Mouse (Mus musculus) forebrain, embryonic 15.5 days (tissue): ENCODE data around the gene Il1r2. TPM values are rescaled to one million over a fixed set of nuclear protein-coding genes. Genes with fewer than 3 reads are reported as not detected.
A peak's percentile ranks its signal among the peaks of the same experiment; 100 is the strongest.

Experiments
- ATAC-seq: fragments of 200-750 bp; cut with Nextera tagmentation; replicated peaks from 2 replicates; pipeline ENCODE4 v1.8.0; 2017; ENCODE audit warnings: mild to moderate bottlenecking, moderate TSS enrichment, moderate library complexity
- H3K27ac ChIP-seq: fragments of 300-500 bp; sonication (generic); replicated peaks from 2 replicates; pipeline ENCODE4 v1.5.1; 2015; ENCODE audit warnings: mild to moderate bottlenecking, inconsistent platforms
- H3K27me3 ChIP-seq: fragments of 300-500 bp; sonication (generic); 2 replicates; pipeline ENCODE4 v1.6.1; 2015; ENCODE audit warnings: inconsistent platforms
- H3K36me3 ChIP-seq: fragments of 300-500 bp; sonication (generic); 2 replicates; pipeline ENCODE4 v1.6.1; 2015; ENCODE audit warnings: mild to moderate bottlenecking, inconsistent platforms
- H3K4me1 ChIP-seq: fragments of 300-500 bp; sonication (generic); 2 replicates; pipeline ENCODE4 v1.6.1; 2015; ENCODE audit warnings: inconsistent platforms
- H3K4me2 ChIP-seq: fragments of 300-500 bp; sonication (generic); replicated peaks from 2 replicates; pipeline ENCODE4 v1.6.1; 2015; ENCODE audit warnings: mild to moderate bottlenecking, inconsistent platforms
- H3K4me3 ChIP-seq: fragments of 300-500 bp; sonication (generic); 2 replicates; pipeline ENCODE4 v1.5.1; 2015; ENCODE audit warnings: mild to moderate bottlenecking, inconsistent platforms
- H3K9ac ChIP-seq: fragments of 300-500 bp; sonication (generic); replicated peaks from 2 replicates; pipeline ENCODE4 v1.6.1; 2015; ENCODE audit warnings: mild to moderate bottlenecking, inconsistent platforms
- H3K9me3 ChIP-seq: fragments of 300-500 bp; sonication (generic); 2 replicates; pipeline ENCODE4 v1.6.1; 2016; ENCODE audit warnings: inconsistent platforms
- WGBS: fragments of 180-500 bp; shearing (Covaris S2); methylation state at CpG from one replicate; pipeline ENCODE4 v1.1.7; 2015; ENCODE audit warnings: mixed read lengths; 5-methylcytosine and 5-hydroxymethylcytosine counted together
- polyA plus RNA-seq: library from polyadenylated mRNA; unstranded; fragments of >200 nt; fragmentation: Nextera tagmentation; extraction: Ambion mirVana; gene quantifications from 2 replicates; pipeline ENCODE4 v1.2.1, GENCODE M21; 2015

Il1r2 gene
- polyA plus RNA-seq, 1 experiment from 2014 or later, result 0.57 TPM

DNA sequence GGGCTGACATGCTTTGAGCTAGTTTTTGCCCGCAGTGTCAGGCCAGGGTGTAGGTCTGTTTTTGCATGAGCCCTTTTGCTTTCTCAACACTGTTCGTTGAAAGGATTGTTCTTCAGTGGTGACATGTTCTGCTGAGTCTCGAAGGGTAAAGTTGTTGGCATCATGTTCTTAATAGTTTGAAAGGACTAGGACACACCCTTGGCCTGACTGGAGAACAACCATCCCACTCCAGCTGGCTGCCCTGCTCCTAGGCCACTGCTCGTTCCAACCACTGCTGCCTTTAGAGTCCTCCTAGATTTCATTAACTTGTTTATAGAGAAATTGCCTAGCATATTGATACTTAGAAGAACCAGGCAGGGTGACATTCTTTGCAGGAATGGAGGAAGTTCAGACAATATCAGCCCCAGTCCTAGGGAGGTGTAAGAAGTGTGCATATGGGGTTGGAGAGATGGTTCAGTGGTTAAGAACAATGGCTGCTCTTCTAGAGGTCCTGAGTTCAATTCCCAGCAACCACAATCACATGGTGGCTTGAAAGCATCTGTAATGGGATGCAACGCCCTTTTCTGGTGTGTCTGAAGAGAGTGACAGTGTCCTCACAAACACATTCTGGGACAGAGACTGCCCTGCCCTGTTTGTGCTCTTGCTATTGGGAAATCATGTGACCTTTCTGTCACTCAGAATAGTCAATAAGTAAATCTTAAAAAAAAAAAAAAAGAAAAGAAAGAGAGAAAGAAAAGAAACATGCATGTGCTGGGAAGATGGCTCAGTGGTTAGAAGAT is 34.3 kb downstream of the Il1r2 start:
- no peak overlapping the region for H3K27ac ChIP-seq

GRCm38 (mm10) chr1:40109736-40110135 is 35.9 kb downstream of the Il1r2 start:
- ATAC-seq, result no peak

More for the DNA sequence above, 34.3 kb downstream of the Il1r2 start:
- no peaks in the 10 kb centered on the region for H3K4me1 ChIP-seq
- no peaks in the 10 kb centered on the region for H3K36me3 ChIP-seq
- H3K9ac ChIP-seq, result no peak overlapping the region
- no peak for ATAC-seq
- H3K9me3 ChIP-seq, result no peaks in the 10 kb centered on the region
- H3K27me3 ChIP-seq, result no peaks in the 10 kb centered on the region
- no peak overlapping the region for H3K4me2 ChIP-seq
- 79% methylated on average over 5 of the region's 5 CpGs for WGBS
- no peak overlapping the region for H3K4me3 ChIP-seq

GRCm38 (mm10) chr1:40115271-40115670 is 41.4 kb downstream of the Il1r2 start:
- no peak for ATAC-seq
- Histone ChIP-seq H3K9ac (no peak overlapping the region), H3K4me2 (no peak overlapping the region), H3K27ac (no peak overlapping the region), H3K9me3 (no peaks in the 10 kb centered on the region), H3K4me1 (no peaks in the 10 kb centered on the region), H3K36me3 (no peaks in the 10 kb centered on the region), H3K4me3 (no peak overlapping the region), H3K27me3 (no peaks in the 10 kb centered on the region)
- WGBS, result 49% methylated on average over 8 of the region's 8 CpGs

More at GRCm38 (mm10) chr1:40109736-40110135, 35.9 kb downstream of the Il1r2 start:
- Histone ChIP-seq H3K36me3 (no peaks in the 10 kb centered on the region), H3K4me1 (no peaks in the 10 kb centered on the region), H3K4me3 (no peak overlapping the region), H3K9ac (no peak overlapping the region), H3K4me2 (no peak overlapping the region), H3K27me3 (no peaks in the 10 kb centered on the region), H3K9me3 (no peaks in the 10 kb centered on the region), H3K27ac (no peak overlapping the region)
- 75% methylated on average over 6 of the region's 6 CpGs for WGBS

DNA sequence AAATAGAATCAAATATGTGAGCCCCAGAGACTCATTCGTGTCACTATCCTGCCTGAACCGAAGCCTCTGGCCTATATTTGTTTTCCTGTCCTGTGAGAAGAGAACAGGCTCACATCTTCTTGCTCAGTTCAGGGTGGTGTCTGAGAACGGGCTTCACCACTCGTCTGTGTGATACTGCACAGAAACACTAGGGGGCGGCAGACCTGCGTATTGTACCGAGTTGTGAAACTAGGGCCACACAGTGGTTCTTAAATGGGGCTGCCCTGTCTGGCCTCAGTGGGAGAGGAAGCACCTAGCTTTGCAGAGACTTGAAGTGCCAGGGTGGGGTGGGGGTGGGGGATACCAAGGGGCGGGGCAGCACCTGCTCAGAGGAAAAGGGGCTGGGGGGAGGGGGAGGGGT is 42.5 kb downstream of the Il1r2 start:
- Histone ChIP-seq H3K4me2 (no peak overlapping the region), H3K27me3 (no peaks in the 10 kb centered on the region), H3K4me3 (no peak overlapping the region), H3K9me3 (no peaks in the 10 kb centered on the region), H3K27ac (no peak overlapping the region), H3K4me1 (no peaks in the 10 kb centered on the region), H3K9ac (no peak overlapping the region), H3K36me3 (no peaks in the 10 kb centered on the region)
- 0 out of 2 replicates have a peak, but pooled peaks have one; percentile 43 for ATAC-seq
- WGBS, result 8% methylated on average over 8 of the region's 8 CpGs

- H3K9ac ChIP-seq, result no peak overlapping the region
- no peaks in the 10 kb centered on the region for H3K36me3 ChIP-seq
- H3K27ac ChIP-seq, result no peak overlapping the region
- peak; percentile 35; the same call in 1 of the 2 replicates for ATAC-seq
- no peaks in the 10 kb centered on the region for H3K27me3 ChIP-seq
- H3K4me1 ChIP-seq, result no peaks in the 10 kb centered on the region
- no peaks in the 10 kb centered on the region for H3K9me3 ChIP-seq
- no peak overlapping the region for H3K4me2 ChIP-seq
- 32% methylated on average over 9 of the region's 10 CpGs for WGBS
- H3K4me3 ChIP-seq, result no peak overlapping the region
These were observed 43.7 kb downstream of the Il1r2 start for GRCm38 (mm10) chr1:40117565-40117964.

DNA sequence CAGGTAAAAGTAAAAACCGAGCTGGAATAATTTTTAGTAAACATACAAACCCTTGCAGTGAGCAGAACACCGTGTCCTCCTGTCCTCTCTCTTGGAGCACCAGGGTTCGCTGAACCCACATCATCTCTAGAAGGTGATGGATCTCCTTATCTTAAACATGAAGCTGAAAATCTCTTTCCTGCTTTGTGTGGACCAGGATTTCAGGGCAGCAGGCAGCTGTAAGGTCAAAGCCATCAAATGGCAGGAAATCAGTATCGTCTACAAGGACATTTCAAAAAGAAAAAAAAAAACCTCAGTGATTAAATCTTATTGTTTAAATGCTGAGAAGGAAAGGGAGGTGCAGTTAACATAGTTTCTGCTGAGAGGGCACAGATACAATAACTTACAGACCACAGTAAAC is 50.4 kb downstream of the Il1r2 start:
- WGBS, result 87% methylated on average over 4 of the region's 4 CpGs
- Histone ChIP-seq H3K9ac (no peak overlapping the region), H3K4me1 (no peaks in the 10 kb centered on the region), H3K4me3 (no peak overlapping the region), H3K27ac (no peak overlapping the region), H3K9me3 (no peaks in the 10 kb centered on the region), H3K27me3 (no peaks in the 10 kb centered on the region), H3K4me2 (no peak overlapping the region), H3K36me3 (no peaks in the 10 kb centered on the region)
- ATAC-seq, result no peak

DNA sequence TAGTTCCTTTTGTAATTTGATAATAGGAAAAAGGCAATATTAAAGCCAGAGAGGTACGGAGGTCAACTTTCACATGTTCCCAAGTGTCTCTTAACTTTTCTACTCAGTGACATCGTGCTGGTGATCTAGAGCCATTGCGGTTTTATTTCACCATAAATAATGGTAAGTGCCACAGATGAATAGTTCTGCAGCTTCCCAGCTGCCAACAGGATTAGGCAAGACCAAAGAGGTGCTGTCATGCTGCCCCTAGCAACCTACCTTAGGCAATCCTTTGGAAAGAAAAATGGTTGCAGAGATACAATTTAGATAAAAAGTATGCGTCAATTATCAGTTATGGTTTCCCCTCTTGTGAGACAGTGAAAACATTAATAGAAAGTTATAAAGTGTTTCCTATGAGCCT is 54.6 kb downstream of the Il1r2 start:
- H3K4me1 ChIP-seq, result no peaks in the 10 kb centered on the region
- H3K36me3 ChIP-seq, result no peaks in the 10 kb centered on the region
- no peaks in the 10 kb centered on the region for H3K27me3 ChIP-seq
- ATAC-seq, result no peak
- H3K27ac ChIP-seq, result no peak overlapping the region
- 90% methylated on average over 4 of the region's 4 CpGs for WGBS
- no peaks in the 10 kb centered on the region for H3K9me3 ChIP-seq
- H3K9ac ChIP-seq, result no peak overlapping the region
- no peak overlapping the region for H3K4me2 ChIP-seq
- no peak overlapping the region for H3K4me3 ChIP-seq

GRCm38 (mm10) chr1:40129321-40129720 is 55.4 kb downstream of the Il1r2 start:
- Histone ChIP-seq H3K27me3 (no peaks in the 10 kb centered on the region), H3K27ac (no peak overlapping the region), H3K9ac (no peak overlapping the region), H3K4me3 (no peak overlapping the region), H3K4me1 (no peaks in the 10 kb centered on the region), H3K9me3 (no peaks in the 10 kb centered on the region), H3K4me2 (no peak overlapping the region), H3K36me3 (no peaks in the 10 kb centered on the region)
- 58% methylated on average over 2 of the region's 2 CpGs for WGBS
- no peak for ATAC-seq

- H3K4me2 ChIP-seq, result no peak overlapping the region
- WGBS, result 33% methylated on average over 1 of the region's 1 CpGs
- no peaks in the 10 kb centered on the region for H3K4me1 ChIP-seq
- H3K27ac ChIP-seq, result no peak overlapping the region
- H3K36me3 ChIP-seq, result no peaks in the 10 kb centered on the region
- H3K9me3 ChIP-seq, result no peaks in the 10 kb centered on the region
- no peaks in the 10 kb centered on the region for H3K27me3 ChIP-seq
- no peak overlapping the region for H3K4me3 ChIP-seq
- H3K9ac ChIP-seq, result no peak overlapping the region
- ATAC-seq, result no peak
These were observed 57.8 kb downstream of the Il1r2 start for GRCm38 (mm10) chr1:40131631-40132030.

DNA sequence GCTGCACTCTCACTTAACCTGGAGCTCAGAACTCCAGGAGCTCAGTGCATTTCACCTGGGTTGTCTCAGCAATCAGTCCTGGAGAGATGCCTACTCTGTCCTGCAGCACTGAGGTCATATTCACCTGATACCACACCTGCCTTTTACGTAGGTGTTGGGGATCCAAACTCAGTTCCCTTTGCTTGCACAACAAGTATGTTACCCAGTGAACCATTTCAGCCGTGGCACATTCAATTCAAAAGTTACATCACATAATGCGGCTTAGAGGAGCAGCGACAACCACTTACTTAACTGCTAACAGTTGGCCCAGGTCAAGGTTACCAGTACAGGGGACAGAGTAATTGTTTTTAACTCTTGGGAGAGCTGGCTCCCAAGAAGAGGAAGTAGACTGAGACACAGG is 58.8 kb downstream of the Il1r2 start:
- WGBS, result 84% methylated on average over 4 of the region's 4 CpGs
- ATAC-seq, result no peak
- Histone ChIP-seq H3K9me3 (no peaks in the 10 kb centered on the region), H3K27me3 (no peaks in the 10 kb centered on the region), H3K36me3 (no peaks in the 10 kb centered on the region), H3K4me3 (no peak overlapping the region), H3K4me2 (no peak overlapping the region), H3K9ac (no peak overlapping the region), H3K27ac (no peak overlapping the region), H3K4me1 (no peaks in the 10 kb centered on the region)

DNA sequence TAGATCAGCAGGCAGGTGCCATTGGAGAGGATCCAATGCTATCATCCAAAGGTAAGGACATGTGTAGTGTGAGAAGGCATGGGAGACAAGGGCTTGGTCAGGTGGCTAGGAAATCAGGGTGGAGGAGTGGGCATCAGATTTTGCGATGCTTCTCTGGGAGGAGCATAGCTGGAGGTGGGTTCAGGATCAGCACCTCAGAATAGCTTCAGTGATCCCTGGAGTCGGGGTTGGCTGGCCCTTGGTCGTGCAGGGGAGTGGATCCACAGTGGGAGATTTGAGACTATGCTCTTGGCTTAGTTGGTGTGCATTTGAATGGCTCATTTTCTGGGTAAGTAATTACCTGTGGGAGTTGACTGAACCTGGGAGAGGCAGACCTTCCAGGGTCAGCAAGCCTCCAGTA is 59.7 kb downstream of the Il1r2 start:
- no peaks in the 10 kb centered on the region for H3K36me3 ChIP-seq
- no peaks in the 10 kb centered on the region for H3K27me3 ChIP-seq
- H3K9ac ChIP-seq, result no peak overlapping the region
- 76% methylated on average over 3 of the region's 3 CpGs for WGBS
- H3K4me3 ChIP-seq, result no peak overlapping the region
- no peaks in the 10 kb centered on the region for H3K4me1 ChIP-seq
- no peak overlapping the region for H3K27ac ChIP-seq
- no peak overlapping the region for H3K4me2 ChIP-seq
- no peaks in the 10 kb centered on the region for H3K9me3 ChIP-seq
- no peak for ATAC-seq

- no peak for ATAC-seq
- Histone ChIP-seq H3K4me3 (no peak overlapping the region), H3K4me1 (no peaks in the 10 kb centered on the region), H3K4me2 (no peak overlapping the region), H3K27ac (no peak overlapping the region), H3K9ac (no peak overlapping the region), H3K36me3 (no peaks in the 10 kb centered on the region), H3K27me3 (no peaks in the 10 kb centered on the region), H3K9me3 (no peaks in the 10 kb centered on the region)
- WGBS, result 64% methylated on average over 14 of the region's 14 CpGs
These were observed 66.1 kb downstream of the Il1r2 start for GRCm38 (mm10) chr1:40139798-40140532.
